Mouse (Mus musculus): ENCODE results near the gene Prmt8. TPM values are rescaled to one million over a fixed set of nuclear protein-coding genes. Genes with fewer than 3 reads are reported as not detected.

Gene Prmt8
- total RNA-seq, 2 experiments from 2014 or later, result 58.9 to 61.1 TPM

DNA sequence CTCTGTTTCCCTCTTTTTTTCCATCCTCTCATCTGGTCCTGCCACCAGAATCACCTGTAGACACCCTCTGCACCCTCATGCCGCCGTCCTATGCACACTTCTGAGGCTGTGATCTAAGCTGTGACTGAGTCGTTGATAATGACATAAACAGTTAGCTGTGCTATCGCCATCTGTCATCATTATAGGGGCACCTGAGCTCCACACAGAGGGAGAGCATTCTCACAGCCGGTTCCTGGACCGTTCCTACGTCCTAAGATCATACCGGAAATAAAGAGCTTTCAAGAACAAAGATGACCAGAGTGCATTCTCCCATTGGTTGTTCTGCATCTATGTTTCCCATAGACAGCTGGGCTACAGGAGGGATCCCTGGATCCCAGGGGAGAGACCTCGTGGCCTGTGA, 28.6 kb downstream of the Prmt8 start:
- DNase-seq (ENCODE audit: low spot score in 2 of 2), result no peak

DNA sequence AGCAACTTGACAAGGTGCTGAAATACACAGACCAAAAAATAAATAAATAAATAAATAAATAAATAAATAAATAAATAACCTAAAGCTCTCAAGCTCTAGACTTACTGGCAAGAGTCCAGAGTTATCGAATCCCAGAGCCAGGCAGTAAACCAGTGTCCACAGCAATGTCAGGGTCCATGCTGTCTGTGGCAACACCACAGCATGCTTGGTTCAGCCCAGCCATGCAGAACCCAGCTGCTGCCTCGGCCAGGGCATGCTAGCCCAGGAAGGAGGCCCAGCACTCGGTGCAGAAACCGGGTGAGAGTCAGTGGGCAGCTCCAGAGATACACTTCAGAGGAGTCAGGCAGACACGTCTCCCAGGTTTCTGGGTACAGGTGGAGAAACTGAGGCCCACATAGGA, 29.4 kb downstream of the Prmt8 start:
- DNase-seq (ENCODE audit: low spot score in 2 of 2), result no peak

DNA sequence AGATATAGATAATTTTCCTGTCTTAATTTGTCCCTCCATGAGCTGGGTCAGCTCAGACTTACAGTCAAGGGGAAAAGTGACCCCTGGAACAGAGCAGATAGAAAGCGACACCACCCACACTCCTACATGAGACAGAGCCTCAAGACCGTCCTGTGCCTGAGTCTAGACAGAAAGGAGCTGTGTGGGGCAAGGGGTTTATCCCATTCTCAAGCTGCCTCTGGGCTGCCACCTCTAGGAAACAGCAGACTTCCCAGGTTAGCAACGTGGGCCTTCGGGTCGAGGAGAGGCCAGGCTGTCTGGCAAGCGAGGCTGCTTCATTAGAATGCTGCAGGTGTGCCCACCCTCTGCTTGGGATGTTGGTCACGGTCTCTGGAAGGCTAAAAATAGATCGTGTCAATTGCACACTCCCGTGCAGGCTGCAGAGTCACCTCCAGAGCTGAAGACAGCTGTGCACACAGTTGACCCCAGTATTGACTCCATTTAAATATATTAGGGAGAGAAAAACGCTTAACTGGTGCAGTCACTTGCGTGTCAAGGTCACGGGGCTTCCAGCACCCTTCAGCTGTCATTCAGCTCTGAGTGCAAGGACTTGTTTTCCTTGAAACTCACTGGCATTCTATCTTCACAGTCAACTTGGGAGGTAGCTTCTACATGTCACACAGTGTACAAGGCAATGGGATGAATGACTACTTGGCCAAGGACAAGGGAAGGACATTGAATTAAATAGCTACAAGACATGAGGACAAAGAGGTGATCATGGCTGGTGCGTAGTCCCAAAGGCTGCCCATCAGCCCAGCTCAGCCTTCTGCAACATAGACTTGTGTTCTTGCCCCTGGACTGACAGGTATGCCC, 33.9 kb downstream of the Prmt8 start:
- DNase-seq (ENCODE audit: low spot score in 2 of 2), result no peak

DNA sequence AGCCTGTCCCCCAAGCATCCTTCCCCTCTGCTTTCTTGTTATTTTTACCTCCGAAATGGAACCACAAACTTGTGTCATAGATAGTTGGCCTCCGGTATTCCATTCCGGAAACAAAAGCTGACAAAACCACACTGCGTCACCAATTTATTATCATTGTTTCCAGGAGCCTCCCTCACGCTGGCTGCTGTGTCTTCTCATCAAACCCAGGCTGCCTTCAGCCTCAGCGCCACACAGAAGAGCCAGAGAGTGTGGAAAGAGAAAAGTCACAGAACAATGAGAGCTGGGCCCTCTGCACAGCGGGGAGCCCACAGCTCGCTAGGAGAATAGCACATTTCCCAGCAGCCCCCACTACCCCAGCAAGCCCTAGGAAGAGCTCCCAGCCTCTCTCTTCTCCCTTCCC, 46.1 kb downstream of the Prmt8 start:
- no peak for DNase-seq (ENCODE audit: low spot score in 2 of 2)

DNA sequence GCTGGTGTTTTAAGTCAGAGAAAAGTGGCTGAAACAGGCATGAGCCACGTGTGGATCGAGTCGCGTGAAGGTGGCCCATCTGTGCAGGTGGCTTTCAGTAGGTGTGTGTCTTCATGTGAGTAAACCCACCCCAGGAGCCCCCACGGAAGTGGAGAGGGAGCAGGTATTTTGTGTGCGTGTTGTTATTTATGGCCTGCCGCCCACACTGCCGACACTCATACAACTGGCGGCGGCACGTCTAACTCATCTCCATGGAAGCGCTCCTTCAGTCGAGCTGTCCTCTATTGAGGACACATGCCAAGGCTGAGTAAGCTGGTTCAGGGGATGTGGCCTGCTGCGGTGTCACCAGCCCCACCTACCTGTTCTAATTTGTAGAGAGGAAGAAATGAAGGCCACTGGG, 49.4 kb downstream of the Prmt8 start:
- DNase-seq (ENCODE audit: low spot score in 2 of 2), result peak; percentile 33 to 58

DNA sequence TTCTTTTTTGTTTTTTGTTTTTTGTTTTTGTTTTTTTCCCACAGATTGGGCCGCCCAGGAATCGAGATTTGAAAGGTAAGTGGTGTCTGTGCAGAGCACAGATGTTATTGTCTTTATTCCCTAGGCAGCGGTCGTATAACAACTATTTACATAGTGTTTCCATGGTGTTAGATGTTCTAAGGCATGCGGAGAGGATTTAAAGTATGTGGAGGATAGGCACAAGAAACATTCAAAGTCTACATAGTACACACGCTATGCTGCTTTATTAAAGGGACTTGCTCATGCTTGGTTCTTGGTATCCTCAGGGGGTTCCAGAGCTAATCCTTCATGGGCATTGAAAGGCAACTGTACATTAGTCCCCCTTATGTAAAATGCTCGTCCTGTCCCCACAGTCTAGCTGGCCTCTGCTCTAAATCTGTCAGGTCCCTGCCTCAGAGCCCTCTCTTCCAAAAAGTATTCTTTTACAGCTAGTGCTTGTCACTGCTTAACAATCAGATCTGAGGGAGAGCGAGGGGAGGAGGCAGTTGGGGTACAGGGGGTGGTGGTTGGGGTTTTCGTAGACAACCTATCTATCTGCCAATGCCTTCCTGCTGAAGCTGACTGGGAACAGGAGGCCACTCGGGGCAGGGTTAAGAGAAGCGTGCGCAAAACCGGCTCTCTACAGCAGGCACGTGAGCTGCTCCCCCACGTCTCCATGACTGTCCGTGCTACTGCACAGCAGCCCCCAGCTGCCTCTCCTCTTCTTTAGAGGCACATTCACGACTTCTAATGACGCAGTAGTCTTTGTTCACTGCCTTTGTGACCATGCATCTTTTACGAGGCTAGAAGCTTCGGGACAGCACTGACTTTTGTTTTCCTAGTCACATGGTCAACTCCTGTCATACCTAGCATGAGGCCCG, 51.8 kb downstream of the Prmt8 start:
- DNase-seq (ENCODE audit: low spot score in 2 of 2), result no peak

DNA sequence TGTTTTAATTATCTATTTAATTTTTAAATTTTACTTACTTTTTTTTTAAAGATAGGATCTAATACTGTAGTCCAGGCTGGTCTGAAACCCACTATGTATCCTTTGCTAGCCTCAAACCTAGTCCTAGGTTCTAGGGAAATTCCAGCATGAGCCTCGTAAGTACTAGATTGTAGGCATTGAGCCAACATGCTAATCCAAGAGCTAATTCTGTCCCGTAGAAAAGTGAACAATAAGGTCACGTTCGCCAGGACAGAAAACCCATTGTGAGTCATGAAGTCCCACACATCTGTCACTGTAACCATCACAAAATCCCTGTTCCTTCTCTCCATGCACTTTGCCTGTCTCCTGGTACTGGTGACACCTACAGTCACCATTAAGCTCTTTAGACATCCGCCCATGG, 53.8 kb downstream of the Prmt8 start:
- DNase-seq (ENCODE audit: low spot score in 2 of 2), result no peak

DNA sequence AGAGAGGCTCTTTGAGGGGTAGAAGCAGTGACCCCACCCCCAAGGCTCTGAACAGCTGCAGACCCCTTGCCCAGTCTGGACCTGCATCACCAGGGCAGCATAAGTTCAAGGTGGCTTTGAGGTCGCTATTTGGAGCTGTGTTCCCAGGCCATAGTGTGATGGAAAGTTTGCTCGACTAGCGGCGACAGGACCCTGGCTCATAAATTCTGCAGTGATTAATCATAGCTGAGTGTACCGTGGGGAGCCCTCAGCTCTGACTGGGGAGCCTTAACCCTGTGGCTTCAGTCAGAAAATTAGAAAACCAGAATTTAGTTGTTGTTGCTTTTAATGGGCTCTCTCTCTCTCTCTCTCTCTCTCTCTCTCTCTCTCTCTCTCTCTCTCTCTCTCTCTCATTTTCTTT, 54.4 kb downstream of the Prmt8 start:
- no peak for DNase-seq (ENCODE audit: low spot score in 2 of 2)

DNA sequence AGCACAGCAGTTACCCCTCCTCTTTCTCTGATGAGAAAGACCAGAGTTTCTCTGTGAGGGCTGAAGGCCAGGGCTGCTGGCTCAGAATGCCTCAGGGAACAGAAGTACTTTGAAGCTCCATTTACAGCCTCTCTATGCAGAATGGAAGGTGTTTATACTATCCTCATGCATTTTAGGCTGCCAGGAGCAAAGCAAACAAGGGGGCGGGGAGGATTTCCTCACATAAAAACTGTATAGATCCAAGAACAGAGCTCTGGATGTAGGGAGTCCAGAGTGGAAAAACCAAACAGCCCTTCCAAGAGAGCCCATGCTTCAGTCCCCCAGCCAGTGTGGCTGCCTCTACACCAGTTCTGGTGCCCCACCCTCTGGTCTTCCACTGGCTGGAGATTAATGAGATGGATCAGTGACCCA, 61.0 kb downstream of the Prmt8 start:
- DNase-seq (ENCODE audit: low spot score in 2 of 2), result no peak

DNA sequence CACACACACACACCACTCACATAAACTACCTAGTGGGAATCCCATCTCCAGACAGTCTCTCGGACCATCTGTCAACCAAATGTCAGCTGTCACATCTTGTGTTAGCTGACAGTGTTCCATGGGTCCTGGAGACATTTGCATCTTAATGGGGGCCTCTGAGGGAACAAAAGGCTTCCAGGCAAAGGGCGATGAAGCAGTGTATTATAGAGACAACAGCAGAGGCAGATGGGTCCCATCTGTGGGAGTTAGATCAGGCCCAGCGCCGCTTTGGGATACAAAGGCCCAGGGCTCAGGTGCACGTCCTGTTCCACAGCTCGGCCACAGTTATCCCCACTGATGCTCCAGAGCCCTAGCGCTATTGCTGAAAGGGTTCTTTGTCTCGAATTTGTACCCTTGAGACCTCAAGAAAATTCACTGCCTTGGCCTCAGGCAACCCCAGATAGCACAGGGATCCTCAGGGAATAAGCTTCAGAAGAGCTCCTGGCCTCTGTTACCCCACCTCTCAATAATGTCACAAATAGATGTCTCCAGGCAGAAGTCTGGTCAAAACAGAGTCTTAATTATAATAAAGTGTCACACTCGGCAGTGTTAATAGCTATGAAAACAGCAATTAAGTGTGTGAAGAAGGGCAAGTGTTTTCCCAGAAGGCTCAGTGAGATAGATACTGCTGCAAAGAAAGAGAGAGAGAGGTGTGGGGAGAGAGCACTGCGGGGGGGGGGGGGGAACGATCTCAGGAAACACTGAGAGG, 68.1 kb downstream of the Prmt8 start:
- peak in 1 of 2 experiments; percentile 45 for DNase-seq (ENCODE audit: low spot score in 2 of 2)

DNA sequence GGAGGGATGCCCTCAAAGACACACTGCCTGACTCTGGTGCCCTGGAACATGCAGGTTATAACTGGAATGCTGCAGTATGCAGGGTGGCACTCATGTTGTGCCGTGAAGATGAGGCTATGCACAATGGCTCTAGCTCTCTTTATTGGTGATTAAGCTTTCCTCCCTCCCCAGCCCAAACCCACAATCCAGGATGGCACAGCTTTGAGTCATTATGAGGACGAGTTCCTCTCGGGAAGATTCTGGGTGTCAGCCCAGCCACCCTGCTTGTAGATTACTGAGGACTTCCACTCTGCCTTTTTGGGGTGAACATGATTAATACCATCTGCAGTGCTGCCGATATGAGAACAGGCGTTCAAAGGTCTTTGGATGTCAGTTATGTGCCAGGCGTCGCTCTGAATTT, 75.6 kb downstream of the Prmt8 start:
- DNase-seq (ENCODE audit: low spot score in 2 of 2), result peak in 1 of 2 experiments; percentile 42

DNA sequence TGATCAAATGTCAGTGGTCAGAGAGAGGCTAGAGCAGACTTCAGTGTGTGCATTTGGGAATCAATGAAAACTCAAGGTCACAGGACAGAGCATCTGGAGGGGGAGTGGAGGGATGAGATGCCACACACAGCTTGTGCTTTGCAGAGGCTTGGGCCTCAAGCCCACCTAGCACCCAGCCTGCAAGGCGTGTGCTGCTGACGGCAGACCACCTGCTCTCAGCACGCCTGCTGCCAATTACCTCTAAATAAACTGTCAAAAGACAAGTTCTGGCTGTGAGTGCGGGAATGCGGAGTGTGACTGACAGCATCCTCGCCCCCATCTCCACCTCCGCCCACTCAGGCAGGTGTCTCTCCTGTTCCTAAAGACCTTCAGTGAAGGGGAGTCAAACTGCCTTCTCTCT, 77.0 kb downstream of the Prmt8 start:
- DNase-seq (ENCODE audit: low spot score in 2 of 2), result peak; percentile 26 to 46

DNA sequence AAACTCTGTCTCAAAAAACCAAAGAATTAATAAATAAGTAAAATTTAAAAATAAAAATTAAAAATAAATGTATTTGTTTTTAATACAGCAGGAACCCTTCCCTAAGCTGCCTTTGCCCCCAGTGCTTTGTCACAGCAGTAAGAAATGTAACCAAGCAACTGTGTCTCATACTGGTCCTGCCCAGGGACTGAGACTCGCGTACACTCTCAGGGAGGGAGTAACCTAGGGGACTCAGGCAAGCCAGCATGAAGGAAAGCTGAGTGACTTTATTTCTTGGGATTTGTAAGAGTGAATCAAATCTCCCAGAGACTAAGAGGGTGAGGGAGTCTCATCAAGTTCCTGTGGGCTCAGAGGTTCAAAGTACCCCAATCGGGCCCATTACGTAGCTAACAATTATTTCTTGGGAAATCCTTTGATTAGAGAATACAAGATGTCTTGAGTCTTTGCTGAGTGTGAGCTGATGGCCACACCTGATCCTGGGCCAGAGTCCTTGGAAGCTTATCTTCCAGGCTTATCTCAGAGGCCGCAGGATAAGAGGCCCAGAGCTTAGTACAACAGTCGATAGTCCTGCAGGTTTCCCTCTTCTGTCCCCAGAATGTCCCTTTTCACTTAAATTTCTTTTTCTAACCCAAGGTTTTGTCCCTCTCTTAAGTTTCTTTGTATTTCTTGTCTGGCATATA, 82.0 kb downstream of the Prmt8 start:
- no peak for DNase-seq (ENCODE audit: low spot score in 2 of 2)

DNA sequence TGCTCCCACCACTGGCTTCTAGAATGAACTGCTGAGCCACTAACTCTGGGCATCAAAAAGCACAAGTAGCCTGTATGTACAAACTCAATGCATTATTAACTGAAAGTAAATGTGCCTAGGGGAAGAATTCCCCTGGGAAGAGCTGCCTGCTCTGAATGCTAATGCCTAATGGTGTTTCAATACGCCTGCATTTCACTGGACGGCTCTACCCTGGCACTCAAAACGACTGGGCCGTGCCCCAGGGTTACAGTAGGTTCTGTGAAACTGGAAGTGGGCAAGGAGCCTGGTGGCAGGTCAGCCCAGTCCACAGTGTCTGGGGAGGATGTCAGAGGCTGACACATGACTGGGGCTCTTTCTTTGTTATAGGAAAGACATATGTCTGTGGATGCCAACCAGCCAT, 84.3 kb downstream of the Prmt8 start:
- DNase-seq (ENCODE audit: low spot score in 2 of 2), result no peak

DNA sequence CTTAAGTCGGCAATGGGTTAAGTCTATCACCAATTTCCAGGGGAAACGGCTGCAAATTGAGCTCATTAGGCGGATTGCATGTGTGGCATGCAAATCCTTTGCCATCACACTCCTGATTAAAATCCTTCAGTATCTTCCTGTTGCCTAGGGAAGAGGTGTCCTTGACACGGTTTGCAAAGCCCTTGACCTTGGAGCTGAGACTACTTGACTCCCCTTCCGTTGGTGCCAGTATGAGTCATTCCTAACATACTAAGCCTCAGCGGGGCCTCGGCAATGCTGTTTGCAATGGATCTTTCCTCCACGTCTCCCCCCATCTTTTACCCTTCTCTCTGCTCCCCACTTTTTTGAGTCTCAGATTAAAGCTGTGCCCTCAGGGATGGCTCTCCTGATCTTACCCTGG, 85.7 kb downstream of the Prmt8 start:
- DNase-seq (ENCODE audit: low spot score in 2 of 2), result no peak

DNA sequence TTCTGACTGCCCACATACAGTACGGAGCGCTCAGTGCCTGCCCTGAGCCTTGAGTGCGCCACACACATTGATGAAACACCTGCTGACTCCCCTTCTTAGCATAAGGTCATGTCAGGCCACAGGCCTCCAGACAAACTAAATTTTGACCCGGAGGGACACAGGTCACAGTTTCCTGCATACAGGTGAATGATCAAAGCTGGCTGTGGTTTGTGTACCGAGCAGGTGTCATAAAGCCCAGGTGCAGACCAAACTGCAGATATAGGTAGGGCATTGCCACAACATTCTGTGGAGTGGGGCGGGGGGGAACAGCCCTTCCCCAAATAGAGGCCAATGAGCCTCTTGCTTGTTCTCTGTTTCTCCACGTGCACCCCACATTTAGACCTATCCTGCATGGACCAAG, 88.5 kb downstream of the Prmt8 start:
- no peak for DNase-seq (ENCODE audit: low spot score in 2 of 2)

DNA sequence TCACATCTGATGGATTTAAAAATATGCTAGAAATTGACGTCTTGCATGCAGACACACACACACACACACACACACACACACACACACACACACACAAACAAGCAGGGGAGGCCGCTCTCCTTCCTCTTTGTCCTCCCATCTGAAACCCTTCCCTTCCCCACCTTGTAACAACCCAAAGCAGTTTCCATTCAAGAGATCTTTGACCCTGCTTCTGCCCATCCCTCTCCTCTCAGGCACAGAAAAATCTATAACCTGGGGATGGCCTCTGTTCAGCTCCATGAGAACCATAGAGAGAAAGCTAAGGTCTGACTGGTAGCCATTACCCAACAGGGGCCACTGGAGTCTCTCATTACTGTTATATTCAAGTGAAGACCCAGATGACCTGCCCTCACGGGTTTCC, 90.3 kb downstream of the Prmt8 start:
- no peak for DNase-seq (ENCODE audit: low spot score in 2 of 2)

DNA sequence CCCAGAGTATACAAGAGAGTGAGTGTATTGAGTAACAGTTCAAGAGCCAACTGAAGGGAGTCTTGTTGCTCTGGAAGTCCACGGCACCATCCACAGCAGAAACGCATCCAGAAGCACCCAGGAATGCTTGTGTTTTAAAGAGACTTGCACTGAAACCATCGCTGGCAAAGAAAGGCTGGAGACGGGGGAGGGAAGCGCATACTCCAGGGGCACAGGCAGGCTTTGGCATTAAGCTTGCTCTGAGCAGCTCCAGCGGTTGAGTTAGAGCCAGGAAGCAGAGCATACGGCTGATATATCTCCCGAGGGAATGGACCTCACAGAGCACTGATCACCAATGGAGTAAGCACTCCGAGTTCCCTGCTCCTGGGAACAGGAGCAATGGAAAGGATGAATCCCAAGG, 91.0 kb downstream of the Prmt8 start:
- DNase-seq (ENCODE audit: low spot score in 2 of 2), result no peak

DNA sequence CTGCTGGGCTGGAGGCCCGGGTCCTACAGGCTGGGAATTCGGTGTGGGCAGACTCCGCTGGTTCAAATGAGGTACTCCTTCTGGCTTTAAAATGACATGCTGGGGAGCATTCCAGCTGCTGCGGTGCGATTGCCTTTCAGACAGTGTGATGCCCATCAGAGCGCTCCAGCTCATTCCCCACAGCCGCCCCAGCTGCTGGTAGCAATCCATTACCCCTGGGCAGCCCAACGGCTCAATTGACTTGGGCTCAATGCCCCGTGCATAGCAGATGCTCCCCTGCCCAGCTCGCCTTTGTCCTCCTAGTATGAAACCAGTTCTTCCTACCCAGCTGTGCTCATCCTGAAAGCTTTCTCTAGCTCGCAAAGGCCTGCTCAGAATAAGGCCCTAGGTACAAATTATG, 92.4 kb downstream of the Prmt8 start:
- DNase-seq (ENCODE audit: low spot score in 2 of 2), result no peak

DNA sequence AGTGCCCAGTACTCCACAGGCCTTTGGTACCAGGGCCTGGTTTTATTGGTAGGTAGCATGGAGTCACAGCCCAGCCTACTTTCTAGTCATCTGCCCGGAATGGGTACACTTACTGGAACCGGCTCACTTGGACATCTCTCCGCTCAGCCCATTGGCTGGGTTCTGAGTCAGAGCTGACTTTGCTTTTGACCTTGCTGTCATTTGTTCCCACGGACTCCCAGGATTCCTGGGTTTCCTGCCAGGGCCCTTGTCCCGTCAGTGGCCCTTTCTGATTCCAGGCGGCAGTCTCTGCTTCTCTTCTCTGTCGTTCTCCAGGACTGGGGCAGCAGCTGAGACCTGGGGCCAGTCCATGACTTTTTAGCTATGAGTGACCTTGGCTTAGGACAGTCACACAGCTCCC, 97.2 kb downstream of the Prmt8 start:
- no peak for DNase-seq (ENCODE audit: low spot score in 2 of 2)

DNA sequence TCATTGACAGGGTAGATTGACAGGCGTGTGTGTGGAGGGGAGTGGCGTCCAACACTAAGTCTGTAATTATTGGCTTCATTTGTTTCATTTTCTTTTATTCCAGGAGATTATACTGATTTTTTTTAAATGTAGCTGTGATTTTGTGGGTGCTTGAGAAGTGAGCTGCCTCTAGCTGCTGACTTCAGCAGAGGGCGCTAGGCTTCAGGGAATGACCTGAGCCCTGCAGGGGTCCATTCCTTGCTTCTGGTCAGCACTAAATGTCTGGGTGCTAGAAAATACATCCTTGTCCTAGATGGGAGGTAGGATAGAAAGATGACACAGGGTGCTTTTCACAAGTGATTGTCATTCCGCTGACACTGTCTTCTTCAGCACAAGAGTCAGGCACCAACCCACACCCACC, 99.2 kb downstream of the Prmt8 start:
- DNase-seq (ENCODE audit: low spot score in 2 of 2), result no peak

Measured in layer of hippocampus, adult 18-20 months (tissue).